Mouse (Mus musculus): ENCODE measurements at regions not wholly inside any gene's neighbourhood (a gene's known extent, or its start where the extent isn't known, plus 50 kb on each side); places are given as distances from the start of the nearest gene placed in this dataset.

DNA sequence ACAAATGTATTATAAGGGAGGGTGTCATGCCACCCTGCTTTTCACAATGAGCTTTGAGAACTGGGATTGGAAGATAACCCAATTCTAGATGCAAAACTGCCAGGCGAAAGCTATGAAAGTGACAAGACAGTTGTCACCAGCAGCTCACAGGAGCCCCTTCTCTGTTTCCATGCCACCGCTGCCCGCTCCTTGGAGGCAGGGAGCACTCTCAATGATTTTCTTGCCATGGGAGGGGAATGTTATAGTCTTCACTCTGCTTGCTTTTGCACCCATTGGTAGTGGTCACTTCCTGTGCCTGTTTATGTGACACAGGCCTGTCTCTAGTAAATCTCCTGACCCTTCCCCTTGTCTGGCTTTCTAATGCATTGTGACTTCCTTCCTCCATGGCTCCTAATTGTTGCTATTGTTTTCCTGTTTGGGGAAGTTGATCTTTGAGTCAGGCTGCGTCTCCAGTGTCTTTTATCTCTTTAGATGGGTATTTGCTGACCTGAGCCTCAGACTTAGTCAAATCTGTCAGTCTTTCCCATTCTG, 143.4 kb downstream of the Tpra1 start:
- peaks cover 0 to 6% of the 10 kb centered on the region in 2 experiments; a peak in 3 of 4 replicates for H3K27me3 ChIP-seq (ENCODE audit: control insufficient read depth in 1 of 2, insufficient read depth in 2 of 2, low read length in 2 of 2)
- no peaks in the 10 kb centered on the region for H3K4me1 ChIP-seq (ENCODE audit: control insufficient read depth in 1 of 2, insufficient read depth in 2 of 2, low read length in 2 of 2)
- no peak overlapping the region for H3K27ac ChIP-seq (ENCODE audit: control insufficient read depth, low read depth, low read length)
- TF ChIP-seq KAT2A (conservative IDR thresholded peaks at IDR 0.05; ENCODE audit: low read depth, low read length) (no peak), SMC3 (IDR thresholded peaks at IDR 0.05; ENCODE audit: low read depth, low read length) (no peak), UBTF (IDR thresholded peaks at IDR 0.05; ENCODE audit: borderline replicate concordance, insufficient read depth, low read depth, low read length) (no peak), TCF12 (IDR thresholded peaks at IDR 0.05; ENCODE audit: low read depth, low read length) (no peak), MXI1 (IDR thresholded peaks at IDR 0.05; ENCODE audit: low read depth, low read length) (no peak), EP300 (IDR thresholded peaks at IDR 0.05; ENCODE audit: low read depth in 1 of 2, low read length in 2 of 2) (no peak), USF1 (IDR thresholded peaks at IDR 0.05; ENCODE audit: low read depth, low read length) (no peak), MAX (IDR thresholded peaks at IDR 0.05; ENCODE audit: low read length) (no peak), NELFE (IDR thresholded peaks at IDR 0.05; ENCODE audit: low read depth, low read length) (no peak), MAFK (IDR thresholded peaks at IDR 0.05; ENCODE audit: borderline replicate concordance, low read depth, low read length) (no peak), TBP (IDR thresholded peaks at IDR 0.05; ENCODE audit: low read depth, low read length) (no peak)
- H3K4me3 ChIP-seq (ENCODE audit: control insufficient read depth in 1 of 2, insufficient read depth in 1 of 2, low read depth in 2 of 2, low read length in 2 of 2): no peak overlapping the region
- no peak overlapping the region for H3K9ac ChIP-seq (ENCODE audit: control insufficient read depth, low read depth, low read length, poor library complexity, severe bottlenecking)
- no peaks in the 10 kb centered on the region for H3K36me3 ChIP-seq (ENCODE audit: control insufficient read depth in 1 of 2, insufficient read depth in 2 of 2, low read length in 2 of 2)
- no peaks in the 10 kb centered on the region for H3K9me3 ChIP-seq (replicated peaks; ENCODE audit: insufficient read depth, low read length)
- H3K79me2 ChIP-seq (ENCODE audit: control insufficient read depth, insufficient read depth, low read length, poor library complexity): no peaks in the 10 kb centered on the region
- DNase-seq (ENCODE audit: low read depth, low spot score): no peak

DNA sequence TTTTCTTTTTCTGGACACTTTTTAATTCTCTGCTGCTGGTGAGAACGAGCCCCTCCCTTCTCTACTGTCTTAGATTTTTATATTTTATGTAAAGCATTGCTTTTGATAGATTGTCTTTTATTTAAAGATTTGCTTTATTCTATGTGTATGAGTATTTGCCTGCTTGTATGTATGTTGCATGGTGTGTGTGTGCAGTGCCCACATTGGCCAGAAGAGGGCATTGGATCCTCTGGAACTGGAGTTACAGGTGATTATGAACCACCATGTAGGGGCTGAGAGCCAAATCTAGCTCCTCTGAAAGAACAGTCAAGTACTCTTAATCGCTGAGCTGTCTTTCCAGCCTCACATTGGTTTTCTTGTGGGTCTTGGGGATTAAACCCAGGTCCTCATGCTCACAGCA, 144.4 kb downstream of the Tpra1 start:
- Histone ChIP-seq H3K9me3 (replicated peaks; ENCODE audit: insufficient read depth, low read length) (no peaks in the 10 kb centered on the region), H3K4me1 (ENCODE audit: control insufficient read depth in 1 of 2, insufficient read depth in 2 of 2, low read length in 2 of 2) (no peaks in the 10 kb centered on the region), H3K4me3 (ENCODE audit: control insufficient read depth in 1 of 2, insufficient read depth in 1 of 2, low read depth in 2 of 2, low read length in 2 of 2) (no peak overlapping the region), H3K36me3 (ENCODE audit: control insufficient read depth in 1 of 2, insufficient read depth in 2 of 2, low read length in 2 of 2) (no peaks in the 10 kb centered on the region), H3K79me2 (ENCODE audit: control insufficient read depth, insufficient read depth, low read length, poor library complexity) (no peaks in the 10 kb centered on the region), H3K9ac (ENCODE audit: control insufficient read depth, low read depth, low read length, poor library complexity, severe bottlenecking) (no peak overlapping the region), H3K27me3 (ENCODE audit: control insufficient read depth in 1 of 2, insufficient read depth in 2 of 2, low read length in 2 of 2) (peaks cover 0 to 4% of the 10 kb centered on the region in 2 experiments; a peak in 3 of 4 replicates), H3K27ac (ENCODE audit: control insufficient read depth, low read depth, low read length) (no peak overlapping the region)
- TF ChIP-seq SIN3A (IDR thresholded peaks at IDR 0.05; ENCODE audit: low read length) (no peak), SMC3 (IDR thresholded peaks at IDR 0.05; ENCODE audit: low read depth, low read length) (peak; percentile 41), CTCF (IDR thresholded peaks at IDR 0.05 in 2 of 3, conservative IDR thresholded peaks at IDR 0.05 in 1 of 3; ENCODE audit: control insufficient read depth in 1 of 3, insufficient read depth in 1 of 3, low read depth in 2 of 3, low read length in 3 of 3, poor library complexity in 1 of 3, severe bottlenecking in 1 of 3) (peak; percentile 7 to 34 (median 29); a peak in 5 of 6 replicates)
- DNase-seq (ENCODE audit: low read depth, low spot score): peak; percentile 20

DNA sequence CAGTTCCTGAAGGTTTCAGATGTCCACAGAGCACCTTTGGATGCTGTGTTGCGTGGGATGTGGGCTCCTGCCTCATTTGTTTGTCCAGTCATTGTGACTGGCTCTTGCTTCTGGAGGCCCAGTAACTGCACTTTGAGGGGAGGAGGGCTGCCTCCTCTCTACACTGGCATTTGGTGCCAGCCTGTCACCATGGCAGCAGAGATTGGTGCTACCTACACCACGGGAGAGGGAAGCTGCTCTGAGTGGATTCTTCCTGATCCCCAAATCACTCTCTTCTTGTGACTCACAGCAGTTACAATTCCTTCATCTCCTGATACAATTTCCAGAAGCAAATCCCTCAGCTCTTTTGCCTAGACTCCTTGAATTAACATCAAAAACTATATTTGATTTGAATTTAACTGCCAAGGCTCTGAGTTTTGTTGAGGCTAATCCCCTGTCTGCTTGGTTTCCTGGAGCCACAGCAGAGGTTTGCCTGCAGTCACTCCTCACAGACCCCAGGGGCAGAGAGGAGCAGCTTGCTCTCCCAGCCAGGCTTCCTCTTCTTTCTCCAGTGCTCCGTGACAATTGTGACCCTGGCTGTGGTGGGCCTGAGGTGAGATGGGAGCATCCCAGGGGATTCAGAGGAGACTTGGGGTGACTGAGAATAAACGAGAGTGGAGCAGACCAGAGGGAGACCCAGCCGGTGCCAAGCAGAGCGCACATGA, 145.7 kb downstream of the Tpra1 start:
- H3K27me3 ChIP-seq (ENCODE audit: control insufficient read depth in 1 of 2, insufficient read depth in 2 of 2, low read length in 2 of 2): peaks cover 0 to 2% of the 10 kb centered on the region in 2 experiments; a peak in 3 of 4 replicates
- no peaks in the 10 kb centered on the region for H3K79me2 ChIP-seq (ENCODE audit: control insufficient read depth, insufficient read depth, low read length, poor library complexity)
- H3K4me1 ChIP-seq (ENCODE audit: control insufficient read depth in 1 of 2, insufficient read depth in 2 of 2, low read length in 2 of 2): no peaks in the 10 kb centered on the region
- H3K27ac ChIP-seq (ENCODE audit: control insufficient read depth, low read depth, low read length): no peak overlapping the region
- no peak for DNase-seq (ENCODE audit: low read depth, low spot score)
- H3K9ac ChIP-seq (ENCODE audit: control insufficient read depth, low read depth, low read length, poor library complexity, severe bottlenecking): no peak overlapping the region
- TF ChIP-seq TCF12 (IDR thresholded peaks at IDR 0.05; ENCODE audit: low read depth, low read length) (no peak), RCOR1 (IDR thresholded peaks at IDR 0.05; ENCODE audit: low read depth, low read length) (no peak), MYB (IDR thresholded peaks at IDR 0.05; ENCODE audit: low read depth, low read length) (no peak), KAT2A (conservative IDR thresholded peaks at IDR 0.05; ENCODE audit: low read depth, low read length) (no peak)
- no peaks in the 10 kb centered on the region for H3K36me3 ChIP-seq (ENCODE audit: control insufficient read depth in 1 of 2, insufficient read depth in 2 of 2, low read length in 2 of 2)
- H3K4me3 ChIP-seq (ENCODE audit: control insufficient read depth in 1 of 2, insufficient read depth in 1 of 2, low read depth in 2 of 2, low read length in 2 of 2): no peak overlapping the region
- no peaks in the 10 kb centered on the region for H3K9me3 ChIP-seq (replicated peaks; ENCODE audit: insufficient read depth, low read length)

Measured in MEL (cell line).